Mouse (Mus musculus) pancreas, adult 10 weeks (tissue): ENCODE results near the gene Mid1ip1. TPM values are rescaled to one million over a fixed set of nuclear protein-coding genes. Genes with fewer than 3 reads are reported as not detected.

Experiments used
- polyA plus RNA-seq: library from polyadenylated mRNA; stranded (reverse); fragments of 350-450 nt; fragmentation: Illumina TruSeq; extraction: RNeasy Lipid Tissue Mini Kit (QIAGEN cat#74804); gene quantifications from one replicate; pipeline ENCODE4 v1.2.3, GENCODE M21; 2015; ENCODE audit warnings: low read depth, low replicate concordance; ENCODE audit not compliant: insufficient read depth

Gene Mid1ip1
- polyA plus RNA-seq = 12.8 TPM

DNA sequence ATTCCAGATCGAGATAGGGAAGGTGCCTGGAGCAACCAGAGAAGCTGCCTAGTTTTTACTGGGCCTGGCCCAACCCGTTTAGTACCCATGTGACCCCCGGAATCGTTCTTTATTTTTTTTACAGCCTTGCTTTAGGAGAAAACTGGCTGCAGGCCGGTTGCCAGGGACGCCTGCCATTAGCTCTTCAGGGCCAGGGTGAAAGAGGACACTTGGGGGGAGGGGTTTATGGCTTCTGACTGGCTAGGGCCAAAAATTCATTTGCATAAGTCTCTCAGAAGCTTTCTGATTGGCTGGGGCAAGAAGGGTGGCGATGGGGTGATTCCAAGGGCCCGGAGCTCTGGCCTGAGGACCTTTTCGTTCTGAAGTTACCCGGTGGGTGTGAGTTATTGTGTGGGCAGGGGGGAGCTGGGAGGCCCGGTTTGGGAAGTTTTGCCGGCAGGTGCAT is at the start of gene Mid1ip1:
Gene Mid1ip1, plus strand, starts transcription at position 318 of the 445 bp plus-strand sequence.

Other genes with a start within 250 kb of the Mid1ip1 start
- gene Tspan7, start 229.9 kb upstream of the Mid1ip1 start, polyA plus RNA-seq = 31.4 TPM